Mouse (Mus musculus): Measurements from ENCODE around the gene Fbxo11.

The Fbxo11 gene

DNA sequence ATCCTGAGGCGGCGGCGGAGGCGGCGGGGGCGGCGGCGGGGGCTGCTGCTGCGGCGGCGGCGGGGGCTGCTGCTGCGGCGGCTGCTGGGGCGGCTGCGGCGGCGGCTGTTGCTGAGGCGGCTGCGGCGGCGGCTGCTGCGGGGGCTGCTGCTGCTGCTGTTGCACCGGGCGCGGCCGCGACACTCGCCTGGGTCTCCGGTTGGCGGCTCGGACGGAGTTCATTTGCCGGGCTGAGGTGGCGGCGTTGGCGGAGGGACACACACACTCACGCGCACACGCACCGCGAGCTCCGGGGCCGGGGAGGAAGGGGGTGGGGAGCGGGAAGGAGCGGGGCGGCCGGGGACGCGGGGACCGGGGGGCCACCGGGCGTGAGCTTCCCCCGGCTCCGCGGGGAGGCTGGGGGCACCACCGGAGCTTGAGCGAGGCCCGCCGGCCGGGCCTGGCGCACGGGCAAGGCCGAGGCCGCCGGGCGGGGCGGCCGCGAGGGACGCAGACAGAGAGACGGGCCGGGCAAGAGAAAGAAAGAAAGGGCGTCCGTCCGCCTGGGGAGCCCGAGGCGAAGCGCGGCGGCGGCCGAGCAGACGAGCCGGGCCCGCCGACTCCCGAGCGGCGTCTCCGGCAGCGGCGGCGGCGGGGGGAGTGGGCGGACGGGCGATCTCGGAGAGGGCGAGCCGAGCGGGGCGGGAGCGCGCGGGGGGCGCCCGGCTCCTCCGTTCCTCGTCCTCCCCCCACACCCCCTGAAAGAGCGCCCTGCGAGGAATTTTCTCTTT, at the start of gene Fbxo11:
Fbxo11 (minus strand) TSS at position 261 of the 770 bp plus-strand sequence.
- in situ Hi-C loops (cut with MboI): no loop called here

DNA sequence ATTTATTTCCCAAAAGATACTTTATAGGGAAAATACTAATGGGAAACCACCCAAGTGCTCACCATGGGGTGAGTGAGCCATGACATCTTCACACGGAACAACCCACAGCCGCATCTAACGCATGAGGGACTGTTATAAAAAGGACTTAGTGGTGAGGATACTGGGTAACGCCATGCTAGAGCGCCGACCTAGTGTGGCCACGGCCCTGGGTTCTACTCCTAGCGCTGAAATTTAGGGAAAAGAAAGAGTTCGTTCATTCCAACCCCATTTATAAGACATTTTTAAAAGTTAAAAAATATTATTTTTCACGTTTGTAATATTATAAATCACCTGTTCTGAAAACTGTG, 48.8 kb upstream of the Fbxo11 start:
- in situ Hi-C loops (cut with MboI): loop anchor here (5.0 kb wide), 2 partner anchors 63 to 138 kb away; no protein-coding TSS in a partner anchor

DNA sequence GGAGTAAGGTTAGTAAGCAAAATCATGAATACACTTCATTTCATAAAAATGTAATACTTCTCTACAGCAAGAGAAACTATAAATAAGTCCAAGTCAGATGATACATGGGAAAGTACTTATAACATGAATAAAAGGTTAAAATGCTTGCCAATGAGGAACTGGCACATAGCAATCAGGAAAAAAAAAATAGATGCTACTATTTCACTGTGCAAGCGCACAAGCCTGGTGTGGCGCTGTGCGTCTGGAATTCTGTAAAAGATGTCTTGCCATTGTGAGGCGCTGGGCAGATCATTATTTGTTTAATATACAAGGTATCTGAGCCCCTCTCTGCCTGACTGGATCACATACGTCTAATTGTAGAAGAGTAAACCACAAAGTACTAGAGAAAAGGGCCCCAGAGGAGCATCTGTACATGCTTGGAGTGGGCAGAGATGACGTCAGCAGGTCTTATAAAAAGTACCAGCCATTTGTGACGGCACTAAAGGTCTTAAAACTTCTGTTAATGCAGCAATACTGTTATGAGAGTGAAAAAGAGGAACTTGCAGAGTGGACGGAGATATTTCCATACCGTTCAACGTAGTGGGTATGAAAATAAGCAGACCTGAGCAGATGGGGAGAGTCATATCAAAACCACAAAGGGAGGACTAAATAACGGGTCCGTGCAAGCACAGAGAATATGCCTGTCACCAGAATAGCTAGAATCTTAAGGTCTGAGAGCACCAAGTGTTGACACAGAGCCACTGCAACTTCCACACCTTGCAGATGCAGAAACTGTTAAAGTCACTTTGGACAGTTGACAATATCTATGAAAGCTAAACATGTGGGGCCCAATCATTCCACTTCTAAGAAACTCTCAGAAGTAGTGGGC, 48.2 kb upstream of the Fbxo11 start:
- in situ Hi-C loops (cut with MboI): loop anchor here (5.0 kb wide), 2 partner anchors 64 to 139 kb away; no protein-coding TSS in a partner anchor

GRCm38 (mm10) chr17:88111865-88112645, 47.0 kb upstream of the Fbxo11 start:
- in situ Hi-C loops (cut with MboI): loop anchor here (5.0 kb wide), 2 partner anchors 65 to 140 kb away; no protein-coding TSS in a partner anchor

DNA sequence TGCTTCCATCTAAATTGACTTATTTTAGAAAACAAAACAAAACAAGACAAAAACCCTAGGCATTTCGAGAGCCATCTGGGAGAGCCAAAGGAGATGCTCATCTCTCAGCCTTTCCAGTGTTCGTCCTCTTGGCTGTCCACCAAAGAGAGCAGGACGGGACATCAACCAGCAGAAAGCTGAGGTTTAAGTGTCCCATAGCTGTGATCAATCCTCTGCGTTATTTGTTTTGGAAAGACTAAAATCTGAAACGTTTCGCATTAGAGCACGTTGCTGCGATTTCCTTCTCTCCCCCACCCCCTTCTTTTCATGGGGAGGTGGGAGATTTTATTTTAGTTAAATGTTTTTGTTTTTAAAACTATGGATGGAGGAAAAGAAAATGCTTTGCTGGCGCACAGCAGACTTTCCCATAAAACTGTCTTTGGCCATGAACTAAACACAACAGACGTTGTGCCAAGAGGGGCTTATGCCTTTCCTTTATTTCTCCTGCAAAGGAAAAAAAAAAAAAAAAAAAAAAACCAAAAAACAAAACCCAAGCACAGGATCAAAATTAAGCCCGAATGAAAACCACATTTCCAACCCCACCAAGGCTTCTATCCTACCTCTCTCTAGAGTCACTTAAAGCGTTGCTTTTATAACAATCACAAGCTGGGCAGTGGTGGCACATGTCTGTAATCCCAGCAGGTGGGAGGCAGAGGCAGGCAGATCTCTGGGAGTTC, 46.1 kb upstream of the Fbxo11 start:
- in situ Hi-C loops (cut with MboI): loop anchor here (5.0 kb wide), 2 partner anchors 66 to 141 kb away; no protein-coding TSS in a partner anchor

DNA sequence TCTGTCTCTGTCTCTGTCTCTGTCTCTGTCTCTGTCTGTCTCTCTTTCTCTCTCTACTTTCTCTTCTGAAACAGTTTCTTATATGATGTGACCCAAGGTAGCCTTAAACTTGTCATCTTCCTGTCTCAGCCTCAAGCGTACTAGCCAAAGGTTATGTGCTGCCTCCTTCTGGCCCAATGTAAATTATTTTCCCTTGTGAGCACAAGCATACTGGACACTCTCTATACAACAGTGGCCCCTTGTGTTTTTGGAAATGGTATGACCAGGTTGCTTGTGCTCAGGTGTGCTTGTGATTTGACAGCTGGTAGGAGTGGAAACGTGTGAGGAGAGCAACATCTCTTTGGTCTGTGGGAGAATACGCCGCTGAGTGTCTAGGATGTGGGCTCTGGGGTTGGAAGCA, 42.6 kb upstream of the Fbxo11 start:
- in situ Hi-C loops (cut with MboI): loop anchor here (10.0 kb wide), 1 partner anchor 83 kb away; no protein-coding TSS in a partner anchor

DNA sequence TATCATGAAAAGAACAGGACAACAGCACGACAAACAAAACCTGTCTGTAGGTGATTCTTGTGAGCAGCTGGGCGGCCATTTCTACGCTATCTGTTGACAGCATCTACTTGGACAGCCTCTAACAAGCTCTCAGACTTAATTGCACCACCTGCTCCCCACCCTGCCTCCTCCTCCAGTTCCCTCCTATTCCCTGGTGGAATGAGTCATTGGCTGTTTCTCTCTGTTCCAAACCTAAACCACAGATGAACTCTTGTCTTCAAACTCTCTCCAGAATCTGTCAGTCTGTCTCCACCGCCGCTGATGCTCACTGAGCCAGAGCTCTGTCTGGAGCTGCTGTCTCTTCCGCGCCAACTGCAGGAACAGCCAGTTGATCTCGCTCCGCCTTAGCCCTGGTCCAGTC, 41.3 kb upstream of the Fbxo11 start:
- in situ Hi-C loops (cut with MboI): loop anchor here (10.0 kb wide), 1 partner anchor 82 kb away; no protein-coding TSS in a partner anchor

DNA sequence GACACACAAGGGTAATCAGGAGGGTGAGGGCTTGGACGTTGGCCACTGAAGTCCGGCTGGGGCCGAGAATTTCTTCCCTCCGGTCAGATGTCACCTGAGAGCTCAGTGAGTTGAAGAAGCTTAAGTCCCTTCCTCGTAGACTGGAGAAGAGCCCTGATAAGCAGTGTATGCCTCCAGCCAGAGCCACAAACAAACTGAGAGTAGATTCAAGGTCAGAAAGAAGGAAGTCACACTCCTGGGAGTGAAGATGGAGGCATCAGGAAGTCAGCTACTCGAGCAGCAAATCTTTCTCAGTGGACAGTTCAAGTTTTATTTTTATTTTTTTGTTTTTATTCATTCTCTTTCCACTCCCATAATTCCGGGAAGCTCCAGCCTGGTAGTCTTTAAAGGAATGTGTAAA, 37.5 kb upstream of the Fbxo11 start:
- in situ Hi-C loops (cut with MboI): loop anchor here (10.0 kb wide), 1 partner anchor 78 kb away; no protein-coding TSS in a partner anchor

DNA sequence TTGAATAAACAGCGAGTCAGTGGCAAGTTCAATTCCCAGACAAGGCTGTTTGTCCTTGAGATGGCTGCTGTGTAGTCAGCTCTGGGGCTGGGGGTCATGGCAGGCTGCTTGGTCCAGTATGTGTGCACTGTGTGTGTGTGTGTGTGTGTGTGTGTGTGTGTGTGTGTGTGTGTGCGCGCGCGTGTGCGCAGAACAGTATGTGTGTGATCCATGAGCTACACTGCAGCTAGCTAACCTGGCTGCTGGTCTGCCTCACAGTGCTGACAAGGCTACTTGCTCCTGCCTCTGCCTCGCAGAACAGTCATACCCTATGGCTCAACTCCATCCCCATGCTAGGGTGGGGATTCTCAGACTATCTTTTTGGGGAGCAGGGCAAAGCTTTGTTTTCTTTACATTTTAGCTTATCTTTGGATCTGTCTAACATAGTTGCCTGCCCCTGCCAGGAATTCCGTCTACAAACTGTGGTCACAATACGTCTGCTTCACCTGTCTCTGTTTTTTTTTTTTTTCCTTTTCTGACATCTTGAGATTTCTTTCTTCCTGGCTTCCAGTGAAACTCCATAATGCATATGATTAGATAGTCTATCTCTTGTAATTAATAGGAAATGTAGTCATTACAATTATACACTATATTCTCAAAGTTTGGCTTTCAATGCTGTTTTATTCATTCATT, 33.2 kb upstream of the Fbxo11 start:
- in situ Hi-C loops (cut with MboI): no loop called here

DNA sequence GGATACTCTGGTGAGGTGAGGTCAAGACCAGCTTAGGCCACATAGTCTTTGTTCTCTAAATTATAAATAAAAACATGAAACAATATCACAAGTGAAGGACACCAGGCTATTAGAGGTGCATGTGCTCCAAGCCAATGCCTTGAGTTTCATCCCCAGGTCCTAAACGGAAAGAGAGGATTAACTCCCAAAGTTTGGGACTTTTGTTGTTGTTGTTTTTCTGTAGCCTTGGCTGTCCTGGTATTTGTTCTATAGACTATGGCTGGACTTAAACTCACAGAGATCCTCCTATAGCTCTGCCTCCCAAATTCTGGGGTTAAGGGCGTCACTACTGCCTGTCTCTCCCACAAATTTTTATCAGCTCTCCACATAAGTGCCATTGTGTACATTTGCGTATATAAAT, 32.5 kb upstream of the Fbxo11 start:
- in situ Hi-C loops (cut with MboI): no loop called here

- in situ Hi-C loops (cut with MboI): no loop called here
Measured at GRCm38 (mm10) chr17:88096809-88097399, 31.8 kb upstream of the Fbxo11 start.

DNA sequence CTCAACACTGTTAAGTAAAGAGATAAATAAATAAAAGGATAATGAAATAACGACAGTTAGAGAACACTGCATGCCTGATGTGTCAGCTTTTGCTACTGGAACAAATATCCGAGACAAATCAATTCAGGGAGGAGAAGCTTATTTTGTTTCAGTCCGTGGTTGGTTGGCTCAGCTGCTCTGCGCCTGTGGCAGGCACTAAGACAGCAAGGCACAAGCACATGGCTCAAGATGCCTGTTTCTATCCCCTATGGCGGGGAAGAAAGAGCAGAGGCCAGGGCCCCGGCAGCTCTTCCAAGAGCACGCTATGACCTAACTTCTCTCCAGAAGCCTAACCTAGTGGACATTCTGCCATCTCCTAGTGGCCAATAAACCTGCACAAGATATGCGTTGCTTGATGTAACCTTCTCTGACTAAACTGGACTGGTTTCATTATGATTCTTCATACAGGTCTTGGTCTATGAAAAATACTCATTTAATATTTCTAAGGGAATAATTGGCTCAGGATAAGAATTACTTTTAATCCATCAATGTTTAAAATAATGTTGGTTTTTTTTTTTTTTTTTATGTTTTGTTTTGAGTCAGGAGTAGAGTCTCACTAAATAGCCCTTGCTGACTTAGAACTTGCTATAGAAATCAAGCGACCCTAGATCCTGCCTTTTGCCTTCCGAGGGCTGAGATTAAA, 30.6 kb upstream of the Fbxo11 start:
- in situ Hi-C loops (cut with MboI): no loop called here

DNA sequence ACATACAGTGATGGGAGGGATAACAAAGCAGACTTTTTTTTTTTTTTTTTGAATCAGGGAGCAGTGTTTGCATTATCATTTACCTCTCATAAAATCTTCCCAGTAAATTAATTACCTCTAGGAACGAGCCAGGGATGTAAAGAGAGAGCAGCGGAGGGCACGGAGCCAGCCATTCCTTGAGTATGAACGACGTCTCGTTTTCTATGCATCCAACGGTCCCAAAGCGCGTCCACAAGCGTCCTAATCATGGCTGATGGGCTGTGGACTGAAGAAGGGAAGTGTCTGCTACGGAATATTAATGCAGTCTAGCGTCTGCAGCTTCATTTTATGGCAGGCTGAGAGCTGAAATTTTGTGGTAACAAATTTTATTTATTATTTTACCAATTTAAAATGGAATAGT, 29.2 kb upstream of the Fbxo11 start:
- in situ Hi-C loops (cut with MboI): no loop called here

DNA sequence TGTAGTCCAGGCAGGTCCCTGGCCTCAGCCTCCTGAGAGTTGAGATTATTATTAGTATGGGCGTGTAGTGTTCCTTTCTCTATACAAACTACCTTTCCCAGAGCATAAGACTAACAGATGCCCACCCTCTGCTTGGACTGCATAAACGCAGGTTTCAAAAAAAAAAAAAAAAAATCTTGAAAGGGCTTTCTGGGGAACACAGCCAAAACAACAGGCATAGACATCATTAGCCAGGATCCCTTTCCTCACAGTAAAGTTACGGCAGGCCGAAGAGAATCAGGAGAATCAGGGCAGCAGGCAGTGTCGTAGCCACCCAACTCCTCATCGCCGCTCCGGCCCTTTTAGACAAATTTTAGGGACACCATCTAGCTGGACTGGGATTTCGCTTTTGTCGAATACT, 28.7 kb upstream of the Fbxo11 start:
- in situ Hi-C loops (cut with MboI): no loop called here

- in situ Hi-C loops (cut with MboI): no loop called here
Measured at GRCm38 (mm10) chr17:88085976-88086375, 20.9 kb upstream of the Fbxo11 start.

- in situ Hi-C loops (cut with MboI): no loop called here
Measured at GRCm38 (mm10) chr17:88081446-88081845, 16.4 kb upstream of the Fbxo11 start.

GRCm38 (mm10) chr17:88079771-88080170, 14.7 kb upstream of the Fbxo11 start:
- in situ Hi-C loops (cut with MboI): no loop called here

- in situ Hi-C loops (cut with MboI): no loop called here
Measured at GRCm38 (mm10) chr17:88072047-88072446, 7.0 kb upstream of the Fbxo11 start.

- in situ Hi-C loops (cut with MboI): no loop called here
Measured at GRCm38 (mm10) chr17:88068024-88068719, 3.1 kb upstream of the Fbxo11 start.

All from mature B cell (primary cell).